Mouse (Mus musculus): ENCODE data around the gene P3h1.
"Not testable (repeated sequence)": the region's sequence is repeated elsewhere in the genome, so short reads cannot be mapped to it uniquely, and the experiment has no call there.

Gene P3h1

DNA sequence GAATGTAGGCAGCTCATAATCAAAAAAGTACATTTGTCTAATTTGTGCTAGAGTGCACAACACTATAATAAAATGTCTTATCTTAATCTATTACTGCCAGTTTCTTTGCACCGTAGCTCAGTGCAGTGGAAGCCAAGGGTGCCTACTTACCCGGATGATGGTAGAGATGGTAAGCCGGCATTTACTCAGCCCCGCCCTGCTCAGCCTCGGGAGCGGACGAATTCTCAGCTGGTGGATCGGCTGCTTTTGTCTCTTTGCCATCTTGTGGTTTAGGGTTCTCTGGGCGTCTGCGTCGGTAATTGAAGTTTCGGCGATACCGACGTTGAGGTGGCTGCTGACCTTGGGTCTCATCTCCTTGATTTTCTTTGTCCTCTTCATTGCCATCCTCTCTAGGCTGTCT, 46.1 kb downstream of the P3h1 start:
- DNase-seq: not testable (repeated sequence)

- DNase-seq: no peak
These were observed 52.1 kb downstream of the P3h1 start for GRCm38 (mm10) chr4:119284861-119285260.

- no peak for DNase-seq
These were observed 52.6 kb downstream of the P3h1 start for GRCm38 (mm10) chr4:119285336-119285735.

DNA sequence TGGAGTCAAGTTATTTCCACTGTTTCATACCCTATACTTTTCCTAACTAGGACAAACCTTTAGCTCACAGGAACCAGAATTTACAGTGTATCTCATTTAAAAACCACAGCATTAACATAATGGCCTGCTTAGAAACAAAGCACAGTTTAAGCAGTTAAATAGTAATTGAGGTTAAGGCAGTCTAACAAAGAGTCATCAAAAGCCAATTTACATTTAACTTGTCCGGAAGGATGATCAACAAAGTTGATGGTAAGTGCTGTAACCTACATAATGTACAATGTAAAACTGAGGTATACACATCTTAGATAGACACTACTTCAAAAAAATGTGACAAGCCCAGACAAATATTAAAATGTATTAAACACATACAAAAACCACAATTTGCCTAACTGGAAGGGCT, 59.2 kb downstream of the P3h1 start:
- DNase-seq: no peak

- peak; percentile 70 for DNase-seq
These were observed 60.3 kb downstream of the P3h1 start for GRCm38 (mm10) chr4:119292771-119293573.

DNA sequence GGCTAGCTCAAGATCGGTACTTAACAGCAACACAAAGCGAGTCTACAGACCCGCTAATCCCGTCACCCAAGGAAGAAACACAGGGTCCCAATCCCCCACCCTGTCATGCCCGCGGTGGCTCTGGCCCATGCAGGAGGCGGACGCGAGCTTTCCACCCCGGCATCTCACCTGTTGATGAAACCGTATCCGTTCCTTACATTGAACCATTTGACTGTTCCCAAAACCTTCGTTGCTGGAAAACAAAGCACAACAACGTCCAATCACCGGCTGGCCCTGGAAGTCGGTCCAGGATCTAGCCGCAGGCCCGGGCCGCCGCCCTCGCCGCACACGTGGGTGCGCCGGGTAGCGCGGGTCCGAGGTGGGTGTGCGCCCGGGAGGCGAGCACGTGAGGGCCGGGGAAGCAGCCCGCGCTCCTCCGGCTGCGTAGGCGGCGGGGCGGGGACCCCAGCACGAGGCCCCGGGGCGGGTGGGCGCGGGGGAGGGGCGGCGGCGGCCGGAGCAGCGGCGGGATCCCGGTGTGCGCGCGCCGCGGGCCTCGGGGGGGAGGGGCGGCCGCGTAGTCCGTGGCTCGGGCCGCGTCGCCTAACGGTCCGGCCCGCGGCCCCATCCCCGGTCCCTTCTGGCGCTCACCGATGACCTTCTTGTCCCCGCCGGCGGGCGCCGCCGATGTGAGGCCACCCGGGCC, 61.0 kb downstream of the P3h1 start:
- DNase-seq: peak; percentile 52

DNA sequence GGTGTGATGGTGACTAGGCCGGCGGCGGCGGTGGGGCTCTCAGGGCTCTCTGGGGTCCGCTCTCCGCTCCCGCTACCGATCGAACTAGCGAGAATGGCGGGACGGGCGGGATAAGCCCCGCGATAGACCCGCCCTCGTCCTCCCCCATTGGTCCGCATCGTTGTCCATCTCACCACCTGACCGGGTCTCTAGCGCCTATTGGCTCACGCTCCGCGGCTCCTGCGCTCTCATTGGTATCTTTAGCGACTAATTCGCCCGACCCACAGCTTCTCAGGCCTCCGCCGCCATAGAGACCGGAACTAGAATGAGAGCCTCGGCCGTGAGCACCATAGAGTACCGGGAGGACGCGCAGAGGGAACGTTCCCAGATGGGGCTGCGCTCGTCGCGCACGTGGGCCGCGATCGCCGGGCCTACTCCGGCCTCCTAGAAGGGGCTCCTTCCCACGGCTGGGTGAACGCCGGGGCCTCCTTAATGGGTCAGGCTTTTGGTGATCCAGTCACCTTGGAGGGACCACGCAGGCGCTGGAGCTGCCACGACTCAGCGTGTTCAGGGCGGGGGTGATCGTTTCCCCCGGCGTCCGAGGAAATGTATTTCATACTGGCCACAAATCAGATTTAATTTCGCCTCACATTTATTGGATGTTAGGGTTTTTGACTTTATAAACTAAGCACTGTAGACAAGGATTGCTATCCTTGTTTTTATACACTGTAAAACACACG, 61.9 kb downstream of the P3h1 start, which contains the start of gene Ybx1:
Gene Ybx1 (minus strand): TSS at position 190 of the 719 bp plus-strand sequence.
- peak; percentile 100 for DNase-seq

DNA sequence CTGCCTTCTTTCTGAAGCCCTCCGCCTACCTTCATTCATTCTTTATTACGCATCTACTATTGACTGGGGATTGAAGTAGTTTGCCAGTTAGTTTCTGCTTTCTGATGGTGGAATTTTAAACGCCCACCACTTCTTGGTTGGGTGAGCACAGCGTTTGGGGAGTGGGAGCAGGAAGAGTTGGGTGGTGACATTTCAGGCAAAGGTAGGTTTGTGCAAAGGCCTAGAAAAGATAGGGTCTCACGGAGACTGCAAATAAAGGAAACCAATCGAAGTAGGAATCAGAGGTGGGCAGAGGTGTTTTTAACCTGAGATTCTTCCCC, 62.4 kb downstream of the P3h1 start:
- DNase-seq: no peak

DNA sequence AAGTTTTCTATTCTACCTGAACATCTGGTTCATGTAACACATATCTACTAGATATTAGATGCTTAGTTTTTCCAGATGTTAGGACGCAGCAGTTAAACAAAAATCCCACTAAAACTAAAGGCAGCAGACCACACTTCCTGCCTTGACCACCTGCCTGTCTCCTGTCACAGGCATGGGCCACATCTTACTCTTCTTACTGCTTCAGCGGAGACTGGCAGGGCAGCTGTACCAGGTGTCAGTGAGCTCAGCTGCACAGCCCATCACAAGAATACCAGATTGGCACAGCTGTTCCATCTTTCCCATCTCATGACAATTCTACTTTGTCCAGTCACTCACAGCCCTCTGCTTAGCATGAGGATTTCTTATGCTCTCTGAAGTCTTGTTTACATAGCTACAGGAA, 64.6 kb downstream of the P3h1 start:
- no peak for DNase-seq
